Mouse (Mus musculus) urinary bladder, postnatal 25 days (tissue): Measurements from ENCODE around the gene Nono.

Experiments used
- DNase-seq: peaks from one replicate; pipeline ENCODE4 v3.0.0; 2022; ENCODE audit warnings: low spot score

The Nono gene

GRCm38 (mm10) chrX:101481604-101482350 is 52.7 kb downstream of the Nono start:
- no peak for DNase-seq

GRCm38 (mm10) chrX:101486487-101487152 is 57.5 kb downstream of the Nono start:
- peak; percentile 20 for DNase-seq
